Mouse (Mus musculus) kidney, postnatal 25 days (tissue): ENCODE results near the gene Ppif.

Experiments used
- DNase-seq, 2 experiments: peaks; one replicate each; pipeline ENCODE4 v3.0.0; 2021; ENCODE audit warnings: mixed read lengths in 2 of 2

Gene Ppif

GRCm38 (mm10) chr14:25736589-25736988 is 42.6 kb downstream of the Ppif start:
- DNase-seq: peak; percentile 64 to 77

DNA sequence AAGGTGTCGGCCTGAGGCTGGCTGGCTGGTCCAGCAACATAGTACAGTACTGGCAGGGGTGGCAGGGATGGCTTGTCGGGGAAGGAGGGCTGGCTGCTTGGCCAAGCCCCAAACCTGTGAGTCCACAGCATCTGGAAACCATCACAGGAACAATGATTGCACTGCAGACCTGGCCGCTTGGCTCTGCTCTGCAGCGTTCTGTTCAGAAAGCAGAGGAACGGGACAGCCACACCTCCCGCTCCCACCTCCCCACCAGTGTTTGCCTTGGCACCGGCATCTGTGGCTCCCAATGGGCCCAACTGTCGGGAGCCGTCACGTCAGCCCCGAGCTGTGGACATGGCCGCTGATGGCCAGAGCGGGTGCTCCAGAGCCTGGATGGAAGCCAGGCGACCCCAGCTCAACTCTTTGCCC is 44.6 kb downstream of the Ppif start:
- DNase-seq: peak; percentile 32 to 61

GRCm38 (mm10) chr14:25739957-25740565 is 46.1 kb downstream of the Ppif start:
- DNase-seq: no peak

- DNase-seq: no peak
Observed at GRCm38 (mm10) chr14:25741211-25741610, 47.3 kb downstream of the Ppif start.

DNA sequence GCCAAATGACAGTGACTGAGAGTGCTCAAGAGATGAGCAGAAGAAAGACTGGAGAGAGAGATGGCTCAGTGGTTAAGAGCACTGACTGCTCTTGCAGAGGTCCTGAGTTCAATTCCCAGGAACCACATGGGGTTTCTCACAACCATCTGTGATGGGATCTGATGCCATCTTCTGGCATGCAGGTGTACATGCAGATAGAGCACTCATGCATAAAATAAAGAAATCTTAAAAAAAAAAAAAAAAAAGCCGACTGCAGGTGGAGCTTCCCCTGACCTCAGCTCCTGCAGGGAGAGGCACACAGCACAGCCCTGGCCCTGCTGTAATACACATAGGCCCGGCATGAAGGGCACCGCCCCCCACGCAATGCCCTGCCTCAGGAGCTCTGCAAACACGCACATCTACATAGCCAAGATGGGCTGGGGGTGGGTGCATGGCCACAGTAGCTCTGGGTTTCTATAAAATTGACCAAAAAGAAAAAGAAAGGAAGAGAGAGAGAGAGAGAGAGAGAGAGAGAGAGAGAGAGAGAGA is 48.0 kb downstream of the Ppif start:
- DNase-seq: no peak

- no peak for DNase-seq
Observed at GRCm38 (mm10) chr14:25742943-25743342, 49.0 kb downstream of the Ppif start.

GRCm38 (mm10) chr14:25745365-25746184 is 51.6 kb downstream of the Ppif start:
- no peak for DNase-seq

DNA sequence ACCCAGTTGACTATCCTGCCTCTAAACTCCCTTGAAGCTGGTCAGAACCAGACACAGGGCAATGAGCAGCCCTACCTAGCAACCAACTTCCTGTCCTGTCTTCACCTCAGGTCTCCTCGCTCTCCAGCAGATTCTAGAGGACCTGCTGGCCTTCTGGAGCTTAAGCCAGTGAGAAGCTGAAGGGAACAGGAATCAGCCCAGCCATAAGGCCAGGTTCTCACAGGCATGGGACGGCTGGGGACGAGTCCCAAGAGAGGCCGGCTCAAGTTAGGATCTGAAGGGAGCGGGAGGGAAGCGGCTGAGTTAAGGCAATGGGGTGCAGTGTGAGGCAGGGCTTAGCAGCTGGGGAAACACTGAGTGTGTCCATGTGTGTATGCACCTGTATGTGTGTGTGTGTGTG is 52.4 kb downstream of the Ppif start:
- no peak for DNase-seq

DNA sequence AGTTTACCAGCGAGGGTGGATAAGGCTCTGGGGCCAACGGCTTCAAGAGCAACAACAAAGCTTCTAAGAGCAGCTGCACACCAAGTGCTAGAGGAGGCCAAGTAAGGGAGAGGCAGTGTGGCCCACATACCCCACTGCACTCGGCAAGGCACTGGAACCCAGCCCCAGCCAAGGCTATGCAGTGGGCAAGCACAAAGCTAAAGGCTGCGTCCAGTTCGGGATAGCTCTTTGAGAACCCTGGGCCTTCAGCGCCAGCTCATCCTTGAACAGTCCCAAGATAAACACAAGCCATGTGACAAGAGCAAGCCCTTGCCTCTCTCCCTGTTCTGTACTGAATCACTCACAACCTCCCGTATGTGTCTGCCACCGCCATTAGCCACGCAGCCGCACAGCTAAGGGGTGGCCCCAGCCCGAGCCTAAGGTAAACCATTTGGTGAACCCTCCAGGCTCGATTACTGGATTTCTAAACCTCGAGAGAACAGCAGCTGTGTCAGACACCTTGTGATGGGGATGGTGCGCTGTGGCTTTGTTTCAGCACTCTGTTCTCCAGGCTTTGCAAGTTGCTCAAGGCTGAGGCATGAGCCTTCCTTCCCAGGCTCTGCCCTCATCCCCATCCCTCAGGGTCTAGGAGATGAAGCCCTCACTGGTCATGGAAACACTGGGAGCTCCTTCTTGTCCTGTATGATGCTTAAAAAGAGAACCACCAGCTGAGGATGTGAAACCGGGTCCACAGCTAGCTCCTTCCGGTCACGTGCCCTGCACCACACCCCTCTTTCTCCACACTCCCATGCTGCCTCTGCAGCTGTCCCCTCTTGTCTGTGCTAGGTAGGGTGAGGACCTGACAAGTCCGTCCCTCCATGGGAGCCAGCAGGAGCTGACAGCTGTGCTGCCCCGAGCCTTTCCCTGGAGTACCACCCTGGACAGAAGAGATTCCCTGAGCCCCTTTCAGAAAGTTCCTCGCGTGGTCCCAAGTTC is 53.3 kb downstream of the Ppif start:
- DNase-seq: no peak

DNA sequence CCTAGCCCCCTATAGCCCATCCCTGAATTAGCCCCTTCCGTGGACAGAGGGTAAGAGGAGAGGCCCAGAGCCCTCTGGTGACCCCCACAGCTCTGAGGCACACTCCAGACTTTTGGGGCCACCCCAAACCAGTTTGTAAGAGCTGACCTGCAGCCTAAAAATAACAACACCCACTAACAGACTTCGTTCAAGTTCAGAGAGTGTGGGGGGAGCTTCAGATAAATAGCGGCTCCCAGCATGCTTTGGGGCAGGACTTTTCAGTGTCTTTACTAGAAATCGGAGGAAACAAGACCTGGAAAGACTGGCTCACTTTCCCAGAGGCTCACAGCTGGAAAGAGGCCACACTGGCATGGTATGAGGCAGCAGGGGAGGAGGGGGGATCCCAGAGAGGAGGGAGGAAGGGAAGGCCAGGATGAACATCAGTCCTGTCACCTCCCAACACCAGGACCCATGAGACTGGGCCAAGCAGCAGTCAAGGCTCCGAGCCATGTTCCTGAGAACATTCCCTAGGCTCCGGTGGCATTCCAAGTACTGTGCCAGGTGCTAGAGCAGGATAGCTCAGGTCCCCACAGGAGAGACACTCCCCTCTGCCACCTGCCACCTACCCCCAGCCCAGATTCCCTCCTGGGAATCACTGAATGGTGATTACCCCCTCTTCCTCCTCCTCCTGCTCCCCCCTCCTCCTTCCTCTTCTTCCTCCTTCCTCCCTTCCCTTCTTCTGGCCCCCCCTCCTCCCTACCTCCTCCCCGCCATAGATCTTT is 54.2 kb downstream of the Ppif start:
- no peak for DNase-seq

GRCm38 (mm10) chr14:25749143-25749909 is 55.4 kb downstream of the Ppif start:
- no peak for DNase-seq
